Mouse (Mus musculus) thymus, postnatal 10 days (tissue): ENCODE measurements around the gene Gm9112.
"Not testable (repeated sequence)": the region's sequence is repeated elsewhere in the genome, so short reads cannot be mapped to it uniquely, and the experiment has no call there.

ENCODE experiments used
- DNase-seq, 2 experiments: peaks; one replicate each; pipeline ENCODE4 v3.0.0; 2021; ENCODE audit warnings: low spot score in 2 of 2

The Gm9112 gene

DNA sequence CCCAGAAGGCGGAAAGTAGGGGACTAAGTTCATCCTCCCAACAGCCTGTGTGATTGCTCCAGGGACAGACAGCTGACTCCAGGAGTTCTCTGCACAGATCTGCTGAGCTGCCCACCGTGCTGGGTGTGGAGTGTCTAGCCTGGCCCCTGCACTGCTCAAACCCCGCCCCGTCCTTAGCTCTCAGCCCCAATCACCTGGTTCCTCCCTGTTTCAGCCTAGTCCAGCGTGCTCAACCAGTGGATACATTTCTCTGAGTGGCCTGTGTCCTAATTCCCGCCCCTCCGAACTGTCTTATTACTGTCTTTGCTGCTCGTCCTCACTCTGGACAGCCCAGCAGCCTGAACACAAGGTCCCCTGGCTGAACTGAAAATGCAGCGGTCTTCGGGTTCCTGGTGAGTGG is at the start of gene Gm9112, which contains the start of gene Dmrtc1b:
Gm9112 (minus strand) TSS at position 101 of the 400 bp plus-strand sequence.
Dmrtc1b (plus strand) TSS at position 331 of the 400 bp plus-strand sequence.
- not testable (repeated sequence) for DNase-seq

DNA sequence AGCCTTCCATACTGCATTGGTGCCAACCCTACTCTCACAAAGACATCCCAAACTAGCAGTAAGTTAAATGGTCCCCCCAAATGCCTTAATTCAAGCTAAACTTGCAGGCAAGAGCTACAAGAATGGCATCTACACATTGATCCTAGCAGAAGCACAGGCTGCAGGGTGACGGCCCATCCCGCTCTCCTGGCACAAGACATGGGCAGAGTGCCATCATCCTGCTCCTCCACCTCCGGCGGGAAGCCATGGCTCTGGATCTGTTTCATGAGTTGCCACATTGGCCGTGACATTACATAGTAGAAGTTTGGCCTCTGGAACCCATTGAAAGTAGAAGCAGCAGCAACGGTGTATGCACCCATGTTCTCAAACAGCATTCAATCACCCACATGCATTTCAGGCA is 16.8 kb upstream of the Gm9112 start:
- not testable (repeated sequence) for DNase-seq

DNA sequence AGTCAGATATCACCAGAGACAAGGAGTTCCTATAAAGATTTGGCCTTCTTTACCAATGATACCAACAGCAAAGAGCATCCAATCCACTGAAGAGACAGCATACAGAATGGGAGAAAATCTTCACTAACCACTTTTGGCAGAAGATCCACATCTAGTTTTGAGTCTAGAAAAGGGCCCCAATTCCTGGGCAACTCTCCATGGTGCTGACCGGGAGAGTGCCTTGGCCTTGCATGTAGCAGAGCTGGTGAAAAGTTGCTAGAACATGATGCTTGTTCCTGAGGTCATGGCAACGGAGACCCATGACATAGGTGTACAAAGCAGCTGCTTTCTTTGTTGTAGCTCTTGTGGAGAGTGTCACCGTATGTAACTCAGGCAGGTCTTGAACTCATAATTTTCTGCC is 6.8 kb downstream of the Gm9112 start:
- DNase-seq = not testable (repeated sequence)

DNA sequence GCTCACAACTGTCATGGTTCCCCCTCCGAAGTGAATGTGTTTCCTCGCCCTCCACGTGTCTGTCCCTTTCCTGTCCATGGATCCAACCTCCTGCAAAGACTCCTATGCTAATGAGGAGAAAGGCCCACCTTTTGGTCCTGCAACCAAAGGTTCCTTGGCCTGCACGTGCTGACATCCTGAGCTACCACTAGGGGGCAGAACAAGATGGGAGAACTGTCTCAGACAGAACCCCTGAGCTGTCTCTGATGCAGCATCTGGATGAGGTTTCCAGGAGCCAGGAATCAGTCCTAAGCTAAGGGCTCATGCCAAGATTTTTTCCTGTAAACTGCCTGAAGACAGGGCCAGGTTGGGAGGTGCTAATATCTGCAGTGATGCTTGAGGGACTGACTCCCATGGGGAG is 18.2 kb downstream of the Gm9112 start:
- DNase-seq = peak in 1 of 2 experiments; percentile 3

DNA sequence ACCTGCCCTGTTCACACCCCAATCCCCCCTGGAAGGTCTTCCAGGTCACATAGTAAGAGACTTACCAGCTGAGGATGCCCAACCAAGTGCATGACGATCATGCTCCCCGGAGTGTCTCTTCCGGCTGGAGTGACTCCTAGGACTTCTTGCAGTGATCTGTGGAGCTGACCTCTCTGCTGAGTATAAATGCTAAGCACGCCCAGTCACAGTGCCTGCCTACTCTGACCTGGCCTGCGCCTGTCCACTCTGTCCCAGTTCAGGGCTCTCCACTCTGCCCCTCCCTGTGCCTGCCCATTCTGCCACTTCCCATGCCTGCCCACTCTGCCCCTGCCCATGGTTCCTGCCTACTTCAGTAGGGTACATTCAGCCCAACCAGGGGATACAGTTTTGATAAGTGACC is 20.6 kb downstream of the Gm9112 start, which contains the start of gene Gm3880:
Gm3880 (minus strand) TSS at position 101 of the 400 bp plus-strand sequence.
- not testable (repeated sequence) for DNase-seq

DNA sequence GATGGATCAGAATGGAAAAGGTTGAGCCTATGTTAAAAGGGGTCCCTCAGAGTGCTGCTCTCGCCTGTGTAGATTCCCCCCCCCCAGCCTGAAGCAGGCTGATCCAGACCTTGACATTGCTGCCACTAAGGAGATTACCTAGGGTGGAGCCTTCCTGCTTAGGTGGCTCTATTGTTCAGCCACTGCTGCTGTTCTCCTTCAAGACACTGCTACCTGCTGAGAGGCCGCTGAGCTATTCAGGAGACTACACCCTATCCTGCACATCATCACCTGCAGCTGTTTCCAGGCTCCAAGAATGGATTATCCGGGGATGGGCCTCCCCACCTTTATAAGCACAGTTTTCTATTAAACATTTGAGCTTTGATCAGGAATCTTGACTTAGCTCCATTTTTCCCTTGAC is 22.7 kb downstream of the Gm9112 start:
- not testable (repeated sequence) for DNase-seq

DNA sequence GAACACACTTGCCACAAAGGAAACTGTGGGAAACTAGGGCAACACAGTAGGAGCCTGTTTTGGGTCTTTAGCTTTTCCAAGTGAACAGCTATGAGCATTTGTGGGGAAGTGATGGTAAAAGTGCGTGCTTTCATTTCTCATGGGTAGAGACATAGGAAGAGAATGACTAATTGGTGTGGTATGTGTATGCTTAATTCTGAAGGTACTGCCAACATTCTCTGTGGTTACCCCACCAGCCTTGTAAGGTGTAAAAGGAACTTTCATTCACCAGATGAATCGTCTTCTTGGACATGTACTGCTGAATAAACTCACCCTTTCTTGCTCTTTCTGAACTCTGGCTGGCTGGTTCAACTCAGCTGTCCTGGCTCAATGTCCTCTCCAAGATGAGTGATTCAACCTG is 40.8 kb downstream of the Gm9112 start:
- DNase-seq = no peak

DNA sequence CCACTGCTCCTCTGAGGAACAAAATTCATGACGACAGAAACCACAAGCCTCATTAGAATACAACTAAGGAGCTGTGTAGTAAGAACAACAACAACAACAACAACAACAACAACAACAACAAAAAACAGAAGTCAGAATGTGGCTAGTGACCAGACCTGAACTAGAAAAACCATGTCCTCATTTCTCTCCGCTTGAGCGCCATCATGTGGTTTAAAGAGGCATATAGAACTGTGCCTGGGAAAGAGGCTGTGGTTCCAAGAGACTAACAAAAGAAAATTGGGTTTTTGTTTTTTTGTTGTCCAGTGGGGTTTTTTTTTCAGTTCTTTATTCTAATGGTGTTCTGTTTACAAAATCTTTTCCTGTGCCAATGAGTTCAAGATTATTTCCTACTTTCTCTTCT is 46.7 kb downstream of the Gm9112 start:
- no peak for DNase-seq
